Mouse (Mus musculus) C2C12 (cell line): Measurements from ENCODE around the gene Olig2. TPM values are rescaled to one million over a fixed set of nuclear protein-coding genes. Genes with fewer than 3 reads are reported as not detected.
"Not testable (repeated sequence)": the region's sequence is repeated elsewhere in the genome, so short reads cannot be mapped to it uniquely, and the experiment has no call there.

Source experiments
- H3K27me3 ChIP-seq: one replicate; pipeline ENCODE4 v1.6.1; 2011; ENCODE audit not compliant: control insufficient read depth, insufficient read depth, insufficient read length
- H3K36me3 ChIP-seq: one replicate; pipeline ENCODE4 v1.6.1; 2011; ENCODE audit not compliant: control insufficient read depth, insufficient read depth
- H3K4me3 ChIP-seq: one replicate; pipeline ENCODE4 v1.5.1; 2011; ENCODE audit warnings: mild to moderate bottlenecking, control low read depth; ENCODE audit not compliant: poor library complexity, insufficient read depth, severe bottlenecking
- H3K79me2 ChIP-seq: one replicate; pipeline ENCODE4 v1.6.1; 2011; ENCODE audit not compliant: control insufficient read depth, insufficient read depth
- H3K79me3 ChIP-seq: one replicate; pipeline ENCODE4 v1.6.1; 2011; ENCODE audit warnings: low read depth, control low read depth
- H3ac ChIP-seq: one replicate; pipeline ENCODE3; 2011; ENCODE audit warnings: low read depth; ENCODE audit not compliant: control insufficient read depth, insufficient read length
- CEBPB ChIP-seq: IDR thresholded peaks from one replicate; pipeline ENCODE4 v1.6.1; 2011; ENCODE audit warnings: low read depth, mild to moderate bottlenecking, control low read depth, moderate library complexity
- CTCF ChIP-seq: IDR thresholded peaks from one replicate; pipeline ENCODE4 v1.5.1; 2011; ENCODE audit not compliant: control insufficient read depth, insufficient read depth, insufficient read length
- FOSL1 ChIP-seq: IDR thresholded peaks from one replicate; pipeline ENCODE4 v1.8.0; 2011; ENCODE audit warnings: mild to moderate bottlenecking, low read length; ENCODE audit not compliant: poor library complexity, insufficient read depth, severe bottlenecking
- MAX ChIP-seq: IDR thresholded peaks from one replicate; pipeline ENCODE4 v1.6.1; 2011; ENCODE audit warnings: mild to moderate bottlenecking, control low read depth
- MYOD1 ChIP-seq: IDR thresholded peaks from one replicate; pipeline ENCODE4 v1.6.1; 2011; ENCODE audit warnings: low read depth; ENCODE audit not compliant: control insufficient read depth, insufficient read length
- MYOG ChIP-seq: IDR thresholded peaks from one replicate; pipeline ENCODE4 v1.6.1; 2011; ENCODE audit not compliant: control insufficient read depth, insufficient read length; ENCODE audit errors: extremely low read depth
- USF1 ChIP-seq: IDR thresholded peaks from one replicate; pipeline ENCODE4 v1.6.1; 2011; ENCODE audit warnings: low read depth, mild to moderate bottlenecking, control low read depth, moderate library complexity
- polyA plus RNA-seq: library from polyadenylated mRNA; unstranded; fragments of >200 nt; fragmentation: generic; extraction: Trizol; gene quantifications from one replicate; pipeline ENCODE4 v1.2.1, GENCODE M21; 2012; ENCODE audit warnings: missing spikeins

Gene Olig2
- polyA plus RNA-seq, 1 experiment = not detected

DNA sequence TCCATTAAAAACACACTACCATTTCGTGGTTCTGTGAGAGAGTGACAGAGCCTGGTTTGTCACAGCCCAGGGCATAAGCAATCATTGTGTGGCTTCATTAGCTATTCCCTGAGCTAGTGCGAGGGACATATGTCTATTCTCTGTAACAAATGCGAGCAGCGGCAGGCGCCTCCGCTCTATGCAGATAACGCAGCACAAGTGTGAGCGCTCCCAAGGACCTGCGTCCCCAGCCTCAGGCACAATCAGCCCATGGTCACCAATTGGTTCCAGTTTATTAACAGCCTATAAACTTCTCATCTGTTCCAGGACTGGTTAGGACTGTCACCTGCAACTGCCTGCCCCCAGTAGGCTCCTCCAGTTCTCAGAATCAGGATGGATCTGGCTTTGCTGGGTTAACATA is 21.0 kb downstream of the Olig2 start:
- Histone ChIP-seq H3ac (no peak overlapping the region), H3K79me2 (no peaks in the 10 kb centered on the region), H3K79me3 (no peaks in the 10 kb centered on the region), H3K36me3 (no peaks in the 10 kb centered on the region), H3K4me3 (no peak overlapping the region), H3K27me3 (peaks cover 45% of the 10 kb centered on the region)
- TF ChIP-seq FOSL1 (no peak), MAX (no peak), USF1 (no peak), CTCF (no peak), MYOG (no peak), CEBPB (no peak), MYOD1 (no peak)

DNA sequence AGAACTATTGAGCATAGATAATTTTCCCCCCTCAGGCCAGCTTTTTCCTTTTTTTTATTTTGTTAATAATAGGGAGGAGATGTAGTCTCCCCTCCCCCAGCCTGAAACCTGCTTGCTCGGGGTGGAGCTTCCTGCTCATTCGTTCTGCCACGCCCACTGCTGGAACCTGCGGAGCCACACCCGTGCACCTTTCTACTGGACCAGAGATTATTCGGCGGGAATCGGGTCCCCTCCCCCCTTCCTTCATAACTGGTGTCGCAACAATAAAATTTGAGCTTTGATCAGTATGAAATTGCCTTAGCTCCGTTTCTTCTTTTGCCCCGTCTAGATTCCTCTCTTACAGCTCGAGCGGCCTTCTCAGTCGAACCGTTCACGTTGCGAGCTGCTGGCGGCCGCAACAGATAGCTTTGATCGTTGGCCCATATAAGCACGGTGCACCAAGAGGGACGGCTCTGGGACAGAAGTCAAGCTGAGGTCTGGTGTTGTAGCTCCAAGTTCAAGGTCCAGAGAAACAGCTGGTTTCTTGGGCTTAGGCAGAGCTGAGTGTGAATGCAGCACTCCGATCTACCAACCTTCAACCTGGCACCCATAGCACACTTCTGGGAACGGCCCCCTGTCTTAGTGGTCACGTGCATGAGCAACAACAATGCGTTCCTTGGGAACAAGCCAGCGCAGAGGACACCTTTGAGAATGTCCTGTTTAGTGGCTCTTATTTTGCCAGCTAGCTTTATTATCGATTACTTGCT is 30.3 kb downstream of the Olig2 start:
- not testable (repeated sequence) for H3K36me3 ChIP-seq, H3K79me2 ChIP-seq, H3K4me3 ChIP-seq, H3ac ChIP-seq, H3K79me3 ChIP-seq
- peaks cover 17% of the 10 kb centered on the region for H3K27me3 ChIP-seq

DNA sequence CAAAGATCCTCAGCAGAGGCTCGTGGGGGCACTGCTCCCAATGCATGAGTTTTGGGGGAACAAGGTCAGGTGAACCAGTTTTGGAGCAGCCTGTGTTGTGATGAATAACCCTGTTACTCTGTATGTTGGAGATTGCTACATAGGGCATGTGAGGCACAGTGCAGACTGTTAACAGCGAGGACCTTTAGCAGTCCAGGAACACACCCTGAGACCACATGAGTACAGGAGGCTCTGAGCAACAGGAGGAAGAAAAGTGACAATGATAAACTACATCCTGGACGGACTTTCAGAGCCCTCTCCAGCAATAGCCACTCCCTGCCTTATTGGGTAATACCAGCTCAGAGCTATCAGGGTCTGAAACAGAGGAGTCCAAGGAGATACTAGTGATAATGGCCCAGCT is 33.7 kb downstream of the Olig2 start:
- no peaks in the 10 kb centered on the region for H3K79me2 ChIP-seq
- no peaks in the 10 kb centered on the region for H3K36me3 ChIP-seq
- H3K4me3 ChIP-seq = no peak overlapping the region
- no peak overlapping the region for H3ac ChIP-seq
- no peak for TF ChIP-seq MYOG
- TF ChIP-seq MAX = no peak
- TF ChIP-seq CTCF = no peak
- TF ChIP-seq MYOD1 = no peak
- peaks cover 27% of the 10 kb centered on the region for H3K27me3 ChIP-seq
- no peaks in the 10 kb centered on the region for H3K79me3 ChIP-seq

DNA sequence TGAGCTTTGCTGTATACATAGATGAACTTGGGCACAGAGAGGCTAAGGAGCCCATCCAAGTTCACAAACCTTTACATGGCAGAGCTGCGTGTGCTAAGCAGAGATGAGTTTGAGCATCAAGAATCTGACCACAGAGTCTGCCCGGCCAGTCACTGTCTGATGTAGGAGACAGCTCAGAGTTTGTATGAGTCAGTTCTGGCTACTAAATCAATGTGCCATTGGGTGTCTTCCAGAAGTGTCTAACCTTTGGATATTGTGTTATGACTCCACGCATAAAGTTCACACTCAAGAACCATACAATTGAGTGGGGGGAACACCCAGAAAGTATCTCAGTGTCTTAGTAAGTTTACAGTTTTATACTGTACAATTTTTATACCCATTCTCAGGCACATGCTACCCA is 35.6 kb downstream of the Olig2 start:
- Histone ChIP-seq H3K79me3 (no peaks in the 10 kb centered on the region), H3K4me3 (no peak overlapping the region), H3ac (no peak overlapping the region), H3K79me2 (no peaks in the 10 kb centered on the region), H3K36me3 (no peaks in the 10 kb centered on the region), H3K27me3 (peaks cover 26% of the 10 kb centered on the region)
- no peak for TF ChIP-seq FOSL1
- no peak for TF ChIP-seq MYOD1
- no peak for TF ChIP-seq MAX
- TF ChIP-seq CEBPB = no peak
- TF ChIP-seq MYOG = no peak
- no peak for TF ChIP-seq CTCF
- TF ChIP-seq USF1 = no peak

DNA sequence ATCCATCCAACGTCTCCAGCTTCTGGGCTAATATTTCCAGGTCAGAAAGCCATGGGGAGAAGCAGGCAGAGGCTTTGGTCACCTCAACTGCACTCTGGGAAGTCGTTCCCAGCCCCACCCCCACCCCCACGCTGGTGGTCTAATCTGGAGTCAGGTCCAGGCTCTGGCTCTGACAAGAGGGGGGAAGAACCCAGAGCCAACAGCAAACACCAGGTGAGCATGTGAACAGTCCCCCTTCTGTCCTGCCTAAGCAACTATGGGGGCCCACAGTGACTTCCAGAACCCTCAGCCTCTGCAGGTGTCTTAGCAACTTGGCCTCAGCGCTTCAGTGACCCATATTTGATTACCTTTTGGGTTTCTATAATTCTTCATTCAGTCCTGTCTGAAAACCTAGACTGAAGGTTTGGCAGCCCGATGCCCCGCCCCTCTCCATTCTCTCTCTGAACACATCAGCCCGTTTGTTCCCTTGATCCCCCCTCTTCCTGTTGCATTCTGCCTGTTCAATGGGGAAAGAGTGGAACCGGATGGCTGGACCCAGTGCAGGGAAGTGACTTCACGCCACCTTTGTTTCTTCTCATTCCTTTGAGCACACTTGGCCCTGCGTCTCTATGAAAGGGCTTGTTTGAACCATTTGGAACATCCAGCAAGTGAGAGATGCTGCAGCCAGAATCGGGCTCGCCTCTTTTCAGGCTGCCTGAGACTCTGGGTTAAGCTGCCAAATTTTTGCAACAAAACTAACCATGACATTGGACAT is 37.4 kb downstream of the Olig2 start:
- H3K36me3 ChIP-seq = no peaks in the 10 kb centered on the region
- H3K4me3 ChIP-seq = no peak overlapping the region
- no peaks in the 10 kb centered on the region for H3K79me2 ChIP-seq
- TF ChIP-seq CEBPB = no peak
- TF ChIP-seq FOSL1 = no peak
- TF ChIP-seq MAX = no peak
- TF ChIP-seq CTCF = no peak
- TF ChIP-seq MYOG = no peak
- TF ChIP-seq USF1 = no peak
- no peak for TF ChIP-seq MYOD1
- no peak overlapping the region for H3ac ChIP-seq
- peaks cover 34% of the 10 kb centered on the region for H3K27me3 ChIP-seq
- no peaks in the 10 kb centered on the region for H3K79me3 ChIP-seq

DNA sequence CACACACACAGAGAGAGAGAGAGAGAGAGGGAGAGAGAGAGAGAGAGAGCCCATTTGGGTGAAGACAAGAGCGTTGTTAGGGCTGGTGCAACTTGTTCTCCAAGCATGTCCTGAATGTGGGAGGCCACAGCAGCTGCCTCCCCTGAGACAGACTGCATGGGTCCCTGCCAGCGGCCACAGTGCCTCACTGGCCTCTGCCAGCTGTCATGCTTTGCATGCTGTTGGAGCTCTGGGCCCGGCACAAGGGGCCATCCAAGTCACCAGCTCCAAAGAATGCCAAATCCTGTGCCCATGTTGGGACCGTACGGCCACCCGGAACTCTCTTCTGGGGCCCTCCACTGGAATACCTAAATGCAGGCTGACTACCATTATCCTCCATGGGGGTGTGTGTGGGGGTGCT is 40.7 kb downstream of the Olig2 start:
- Histone ChIP-seq H3K79me2 (no peaks in the 10 kb centered on the region), H3K79me3 (no peaks in the 10 kb centered on the region), H3ac (no peak overlapping the region), H3K36me3 (no peaks in the 10 kb centered on the region), H3K4me3 (no peak overlapping the region), H3K27me3 (peaks cover 57% of the 10 kb centered on the region)
- TF ChIP-seq CEBPB (no peak), CTCF (no peak), USF1 (no peak), MYOD1 (no peak), MAX (no peak), FOSL1 (no peak), MYOG (no peak)
